Mouse (Mus musculus): ENCODE results near the gene Klhdc7b. TPM values are rescaled to one million over a fixed set of nuclear protein-coding genes. Genes with fewer than 3 reads are reported as not detected.
A peak's percentile ranks its signal among the peaks of the same experiment; 100 is the strongest.

Klhdc7b gene
- polyA plus RNA-seq, 1 experiment from 2014 or later = not detected

GRCm38 (mm10) chr15:89363051-89363450 is 21.7 kb upstream of the Klhdc7b start:
- Histone ChIP-seq H3K36me3 (ENCODE audit: insufficient read depth) (peaks cover 84% of the 10 kb centered on the region), H3K4me2 (no peak overlapping the region), H3K4me1 (ENCODE audit: insufficient read depth) (no peaks in the 10 kb centered on the region), H3K4me3 (ENCODE audit: low read depth, low read length) (no peak overlapping the region), H3K9ac (no peak overlapping the region), H3K9me3 (ENCODE audit: low read depth, low read length) (no peaks in the 10 kb centered on the region), H3K27me3 (ENCODE audit: insufficient read depth, low read length) (no peaks in the 10 kb centered on the region), H3K27ac (ENCODE audit: low read depth) (no peak overlapping the region)
- no peak for TF ChIP-seq CTCF (IDR thresholded peaks at IDR 0.05; ENCODE audit: low read depth)
- WGBS = 78% methylated on average over 7 of the region's 7 CpGs
- no peak for ATAC-seq (ENCODE audit: insufficient read depth)
- DNase-seq = peak; percentile 20

DNA sequence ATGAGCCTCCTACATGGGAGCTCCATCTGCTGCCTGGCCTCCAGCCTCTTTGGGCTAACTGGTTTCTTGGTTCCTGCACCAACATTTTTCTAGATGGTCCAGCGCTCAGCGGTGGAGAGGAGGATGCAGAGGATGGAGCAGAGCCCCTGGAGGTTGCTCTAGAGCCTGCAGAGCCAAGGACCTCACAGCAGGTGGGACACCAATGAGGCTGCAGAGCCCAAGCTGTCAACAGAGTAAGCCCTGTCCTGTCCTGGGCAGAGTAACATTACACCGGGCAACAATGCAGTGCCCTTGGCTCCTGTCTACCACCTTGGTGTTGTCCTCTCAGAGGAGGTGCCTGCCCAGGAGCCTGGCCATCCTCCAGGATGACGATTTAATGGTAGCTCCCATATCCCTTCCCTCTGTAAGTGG is 19.6 kb upstream of the Klhdc7b start:
- Histone ChIP-seq H3K27me3 (ENCODE audit: insufficient read depth, low read length) (no peaks in the 10 kb centered on the region), H3K4me2 (no peak overlapping the region), H3K4me3 (ENCODE audit: low read depth, low read length) (no peak overlapping the region), H3K9me3 (ENCODE audit: low read depth, low read length) (no peaks in the 10 kb centered on the region), H3K36me3 (ENCODE audit: insufficient read depth) (peaks cover 98% of the 10 kb centered on the region), H3K4me1 (ENCODE audit: insufficient read depth) (no peaks in the 10 kb centered on the region), H3K27ac (ENCODE audit: low read depth) (no peak overlapping the region), H3K9ac (no peak overlapping the region)
- no peak for DNase-seq
- 87% methylated on average over 4 of the region's 4 CpGs for WGBS
- no peak for TF ChIP-seq CTCF (IDR thresholded peaks at IDR 0.05; ENCODE audit: low read depth)
- ATAC-seq (ENCODE audit: insufficient read depth) = no peak

DNA sequence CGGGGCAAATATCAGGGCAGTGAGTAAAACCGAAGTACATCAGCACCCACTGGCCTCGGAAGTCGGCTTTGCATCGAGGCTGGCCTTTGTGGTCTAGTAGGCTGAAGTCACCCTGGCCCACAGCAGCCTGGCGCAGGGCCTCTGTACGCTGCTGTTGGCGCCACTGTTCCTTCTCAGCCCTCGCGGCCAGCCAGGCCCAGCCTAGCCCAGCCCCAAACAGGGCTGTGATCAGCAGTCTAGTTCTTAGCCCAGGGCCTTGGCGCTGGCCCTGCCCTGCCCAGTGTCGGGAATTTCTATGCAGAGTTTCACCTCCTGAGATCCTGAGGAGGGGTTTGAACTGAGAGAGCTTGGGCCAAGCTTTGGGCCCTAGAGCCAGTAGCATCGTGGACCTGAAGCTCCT is 12.6 kb upstream of the Klhdc7b start:
- Histone ChIP-seq H3K9me3 (ENCODE audit: low read depth, low read length) (no peaks in the 10 kb centered on the region), H3K36me3 (ENCODE audit: insufficient read depth) (peaks cover 59% of the 10 kb centered on the region), H3K27me3 (ENCODE audit: insufficient read depth, low read length) (peaks cover 10% of the 10 kb centered on the region), H3K27ac (ENCODE audit: low read depth) (no peak overlapping the region), H3K4me2 (peak overlapping the region; percentile 89; the same call in 1 of the 2 replicates), H3K4me1 (ENCODE audit: insufficient read depth) (no peaks in the 10 kb centered on the region), H3K9ac (no peak overlapping the region), H3K4me3 (ENCODE audit: low read depth, low read length) (no peak overlapping the region)
- TF ChIP-seq CTCF (IDR thresholded peaks at IDR 0.05; ENCODE audit: low read depth) = no peak
- no peak for DNase-seq
- no peak for ATAC-seq (ENCODE audit: insufficient read depth)
- 84% methylated on average over 13 of the region's 13 CpGs for WGBS

GRCm38 (mm10) chr15:89372536-89372935 is 12.2 kb upstream of the Klhdc7b start:
- no peaks in the 10 kb centered on the region for H3K9me3 ChIP-seq (ENCODE audit: low read depth, low read length)
- peaks cover 14% of the 10 kb centered on the region for H3K27me3 ChIP-seq (ENCODE audit: insufficient read depth, low read length)
- no peak overlapping the region for H3K27ac ChIP-seq (ENCODE audit: low read depth)
- DNase-seq (no peak), ATAC-seq (ENCODE audit: insufficient read depth) (no peak)
- H3K9ac ChIP-seq = peak overlapping the region; percentile 74; the same call in 1 of the 2 replicates
- no peak for TF ChIP-seq CTCF (IDR thresholded peaks at IDR 0.05; ENCODE audit: low read depth)
- peaks cover 54% of the 10 kb centered on the region for H3K36me3 ChIP-seq (ENCODE audit: insufficient read depth)
- peak overlapping the region; percentile 66; the same call in 1 of the 2 replicates for H3K4me3 ChIP-seq (ENCODE audit: low read depth, low read length)
- H3K4me1 ChIP-seq (ENCODE audit: insufficient read depth) = no peaks in the 10 kb centered on the region
- peak overlapping the region; percentile 89 for H3K4me2 ChIP-seq
- 77% methylated on average over 7 of the region's 7 CpGs for WGBS

- peak; percentile 93 for DNase-seq
- Histone ChIP-seq H3K9ac (peak overlapping the region; percentile 74), H3K27ac (ENCODE audit: low read depth) (peak overlapping the region; percentile 92), H3K27me3 (ENCODE audit: insufficient read depth, low read length) (peaks cover 21% of the 10 kb centered on the region), H3K4me1 (ENCODE audit: insufficient read depth) (no peaks in the 10 kb centered on the region), H3K36me3 (ENCODE audit: insufficient read depth) (peaks cover 48% of the 10 kb centered on the region), H3K4me2 (peak overlapping the region; percentile 89), H3K4me3 (ENCODE audit: low read depth, low read length) (peak overlapping the region; percentile 66), H3K9me3 (ENCODE audit: low read depth, low read length) (no peaks in the 10 kb centered on the region)
- ATAC-seq (ENCODE audit: insufficient read depth) = peak; percentile 84
- under 1% methylated on average over 35 of the region's 35 CpGs for WGBS
- peak; percentile 78 for TF ChIP-seq CTCF (IDR thresholded peaks at IDR 0.05; ENCODE audit: low read depth)
Measured at GRCm38 (mm10) chr15:89373027-89373761, 11.5 kb upstream of the Klhdc7b start.

DNA sequence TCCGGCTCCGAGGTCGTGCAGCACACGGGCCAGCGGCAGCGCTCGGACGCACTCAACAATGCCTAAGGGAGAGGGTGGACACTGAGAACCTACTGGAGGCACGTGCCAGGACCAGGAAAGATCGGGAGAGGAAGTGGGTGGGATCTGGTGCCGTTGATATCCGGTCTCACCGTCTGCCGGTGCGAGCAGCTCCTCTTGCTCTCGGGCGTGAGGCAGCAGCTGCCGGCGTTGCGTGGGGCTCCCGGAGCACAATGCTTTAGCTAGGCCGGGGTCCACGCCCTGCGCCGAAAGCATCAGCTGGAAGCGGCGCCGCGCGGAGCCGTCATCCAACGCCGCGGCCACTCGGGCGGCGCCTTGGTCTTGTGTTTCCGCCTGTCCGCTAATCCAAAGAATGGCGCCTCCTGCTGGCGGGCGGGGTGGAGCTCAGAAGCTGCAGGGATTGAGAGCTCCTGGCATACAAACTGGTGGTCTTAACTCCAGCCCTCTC is 10.9 kb upstream of the Klhdc7b start, which contains the start of gene Sco2:
TSS of gene Sco2 (minus strand) at position 85 of the 487 bp plus-strand sequence.
- ATAC-seq (ENCODE audit: insufficient read depth) = peak; percentile 80
- Histone ChIP-seq H3K27ac (ENCODE audit: low read depth) (peak within 1 kb of the TSS; percentile 92), H3K9me3 (ENCODE audit: low read depth, low read length) (no peaks in the 10 kb centered on the region), H3K4me3 (ENCODE audit: low read depth, low read length) (peak within 1 kb of the TSS; percentile 66), H3K4me2 (peak within 1 kb of the TSS; percentile 89), H3K27me3 (ENCODE audit: insufficient read depth, low read length) (peaks cover 27% of the 10 kb centered on the region), H3K9ac (peak within 1 kb of the TSS; percentile 74), H3K4me1 (ENCODE audit: insufficient read depth) (peaks cover 2% of the 10 kb centered on the region; the same call in 1 of the 2 replicates), H3K36me3 (ENCODE audit: insufficient read depth) (peaks cover 41% of the 10 kb centered on the region)
- TF ChIP-seq CTCF (IDR thresholded peaks at IDR 0.05; ENCODE audit: low read depth) = peak; percentile 86
- whole genome bisulfite sequencing = under 1% methylated on average over 42 of the region's 42 CpGs
- DNase-seq = peak; percentile 95

DNA sequence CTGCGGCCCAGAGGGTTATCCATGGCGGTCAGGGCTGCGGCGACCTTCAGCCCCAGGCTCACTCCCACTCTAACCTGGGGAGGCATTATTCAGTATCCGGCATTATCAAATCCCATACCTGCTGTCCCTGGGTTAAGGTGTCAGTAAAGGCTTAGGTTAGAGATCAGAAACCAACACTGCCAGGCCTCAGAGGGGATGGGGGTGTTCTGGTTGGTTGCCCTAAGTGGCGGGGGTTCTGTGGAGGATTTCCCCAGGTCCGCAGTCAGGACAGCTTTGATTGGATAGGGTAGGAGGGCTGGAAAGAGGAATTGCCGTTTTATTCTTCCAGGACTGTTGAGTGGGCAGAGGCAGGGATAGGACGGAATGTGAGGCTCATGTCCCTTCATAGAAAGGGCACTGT is 10.4 kb upstream of the Klhdc7b start:
- peak overlapping the region; percentile 74 for H3K9ac ChIP-seq
- no peak for ATAC-seq (ENCODE audit: insufficient read depth)
- no peaks in the 10 kb centered on the region for H3K9me3 ChIP-seq (ENCODE audit: low read depth, low read length)
- H3K4me1 ChIP-seq (ENCODE audit: insufficient read depth) = peaks cover 6% of the 10 kb centered on the region
- peak overlapping the region; percentile 89 for H3K4me2 ChIP-seq
- TF ChIP-seq CTCF (IDR thresholded peaks at IDR 0.05; ENCODE audit: low read depth) = no peak
- peak overlapping the region; percentile 66 for H3K4me3 ChIP-seq (ENCODE audit: low read depth, low read length)
- DNase-seq = no peak
- 45% methylated on average over 9 of the region's 9 CpGs for WGBS
- peaks cover 32% of the 10 kb centered on the region for H3K27me3 ChIP-seq (ENCODE audit: insufficient read depth, low read length)
- H3K27ac ChIP-seq (ENCODE audit: low read depth) = 0 out of 2 replicates have a peak overlapping the region, but pooled peaks have one; percentile 92
- H3K36me3 ChIP-seq (ENCODE audit: insufficient read depth) = peaks cover 36% of the 10 kb centered on the region

Measured in lung, embryonic 14.5 days (tissue).